Mouse (Mus musculus) neural tube, embryonic 15.5 days (tissue): ENCODE data around the gene Trim8. TPM values are rescaled to one million over a fixed set of nuclear protein-coding genes. Genes with fewer than 3 reads are reported as not detected.

ENCODE experiments used
- ATAC-seq: fragments of 200-750 bp; cut with Nextera tagmentation; 2 replicates; pipeline ENCODE4 v1.8.0; 2017; ENCODE audit warnings: mild to moderate bottlenecking, moderate TSS enrichment, moderate library complexity; ENCODE audit not compliant: low FRiP score
- H3K27ac ChIP-seq: fragments of 300-500 bp; sonication (generic); replicated peaks from 2 replicates; pipeline ENCODE4 v1.5.1; 2015; ENCODE audit warnings: mild to moderate bottlenecking, inconsistent platforms
- H3K27me3 ChIP-seq: fragments of 300-500 bp; sonication (generic); replicated peaks from 2 replicates; pipeline ENCODE4 v1.6.1; 2015; ENCODE audit warnings: inconsistent platforms
- H3K36me3 ChIP-seq: fragments of 300-500 bp; sonication (generic); 2 replicates; pipeline ENCODE4 v1.6.1; 2015; ENCODE audit warnings: inconsistent platforms
- H3K4me1 ChIP-seq: fragments of 300-500 bp; sonication (generic); 2 replicates; pipeline ENCODE4 v1.6.1; 2015; ENCODE audit warnings: inconsistent platforms
- H3K4me2 ChIP-seq: fragments of 300-500 bp; sonication (generic); 2 replicates; pipeline ENCODE4 v1.6.1; 2015; ENCODE audit warnings: inconsistent platforms, mild to moderate bottlenecking, moderate library complexity
- H3K4me3 ChIP-seq: fragments of 300-500 bp; sonication (generic); replicated peaks from 2 replicates; pipeline ENCODE4 v1.5.1; 2015; ENCODE audit warnings: mild to moderate bottlenecking, inconsistent platforms
- H3K9ac ChIP-seq: fragments of 300-500 bp; sonication (generic); replicated peaks from 2 replicates; pipeline ENCODE4 v1.6.1; 2015; ENCODE audit warnings: mild to moderate bottlenecking, inconsistent platforms
- H3K9me3 ChIP-seq: fragments of 300-500 bp; sonication (generic); replicated peaks from 2 replicates; pipeline ENCODE4 v1.6.1; 2016; ENCODE audit warnings: inconsistent platforms
- WGBS: fragments of 180-500 bp; shearing (Covaris S2); methylation state at CpG from one replicate; pipeline ENCODE4 v1.1.7; 2015; ENCODE audit warnings: mixed read lengths; 5-methylcytosine and 5-hydroxymethylcytosine counted together
- polyA plus RNA-seq: library from polyadenylated mRNA; unstranded; fragments of >200 nt; fragmentation: Nextera tagmentation; extraction: Ambion mirVana; gene quantifications from 2 replicates; pipeline ENCODE4 v1.2.1, GENCODE M21; 2015

The Trim8 gene
- 23.5 and 25.5 TPM in 2 replicates for polyA plus RNA-seq

DNA sequence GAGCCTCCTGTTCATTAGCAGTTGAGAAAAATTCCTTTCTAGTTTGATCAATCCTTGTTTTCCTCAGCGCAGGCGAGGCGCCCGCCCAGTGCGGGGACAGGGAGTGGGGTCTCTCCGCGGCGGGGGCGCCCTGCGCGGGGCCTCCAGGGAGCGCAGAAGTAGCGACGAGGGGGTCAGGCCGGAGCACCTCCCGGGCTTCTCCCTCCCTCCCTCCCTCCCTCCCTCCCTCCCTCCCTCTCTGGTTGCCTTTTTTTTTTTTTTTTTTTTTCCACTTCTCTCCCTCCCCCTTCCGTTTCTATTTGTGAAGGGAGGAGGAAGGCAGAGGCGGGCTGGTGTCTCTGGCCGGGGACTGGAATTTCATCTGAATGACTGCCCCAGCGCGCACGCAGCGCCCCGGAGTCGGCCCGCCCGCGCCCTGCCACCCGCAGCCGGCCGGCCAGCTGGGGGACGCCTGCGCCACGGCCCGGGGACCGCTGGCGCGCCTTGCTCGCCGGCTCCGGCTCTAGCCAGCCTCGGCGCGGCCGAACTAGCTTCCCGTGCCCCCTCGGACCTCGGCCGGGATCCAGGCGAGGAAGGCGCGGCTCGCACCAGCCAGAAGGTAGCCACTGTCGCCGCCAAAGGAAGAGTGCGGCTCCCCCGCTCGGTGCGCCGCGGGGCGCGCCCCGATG lies at the start of gene Trim8:
Gene Trim8 (plus strand): TSS at position 302 of the 668 bp plus-strand sequence.
- Histone ChIP-seq H3K4me1 (peaks cover 39% of the 10 kb centered on the region), H3K27ac (peak within 1 kb of the TSS; percentile 100), H3K9me3 (no peaks in the 10 kb centered on the region), H3K4me3 (peak within 1 kb of the TSS; percentile 80), H3K4me2 (peak within 1 kb of the TSS; percentile 96), H3K9ac (peak within 1 kb of the TSS; percentile 96), H3K27me3 (no peaks in the 10 kb centered on the region), H3K36me3 (0 out of 2 replicates have a peak, but pooled peaks cover 3% of the 10 kb centered on the region)
- peak; percentile 26; the same call in 1 of the 2 replicates for ATAC-seq
- WGBS = under 1% methylated on average over 57 of the region's 64 CpGs

DNA sequence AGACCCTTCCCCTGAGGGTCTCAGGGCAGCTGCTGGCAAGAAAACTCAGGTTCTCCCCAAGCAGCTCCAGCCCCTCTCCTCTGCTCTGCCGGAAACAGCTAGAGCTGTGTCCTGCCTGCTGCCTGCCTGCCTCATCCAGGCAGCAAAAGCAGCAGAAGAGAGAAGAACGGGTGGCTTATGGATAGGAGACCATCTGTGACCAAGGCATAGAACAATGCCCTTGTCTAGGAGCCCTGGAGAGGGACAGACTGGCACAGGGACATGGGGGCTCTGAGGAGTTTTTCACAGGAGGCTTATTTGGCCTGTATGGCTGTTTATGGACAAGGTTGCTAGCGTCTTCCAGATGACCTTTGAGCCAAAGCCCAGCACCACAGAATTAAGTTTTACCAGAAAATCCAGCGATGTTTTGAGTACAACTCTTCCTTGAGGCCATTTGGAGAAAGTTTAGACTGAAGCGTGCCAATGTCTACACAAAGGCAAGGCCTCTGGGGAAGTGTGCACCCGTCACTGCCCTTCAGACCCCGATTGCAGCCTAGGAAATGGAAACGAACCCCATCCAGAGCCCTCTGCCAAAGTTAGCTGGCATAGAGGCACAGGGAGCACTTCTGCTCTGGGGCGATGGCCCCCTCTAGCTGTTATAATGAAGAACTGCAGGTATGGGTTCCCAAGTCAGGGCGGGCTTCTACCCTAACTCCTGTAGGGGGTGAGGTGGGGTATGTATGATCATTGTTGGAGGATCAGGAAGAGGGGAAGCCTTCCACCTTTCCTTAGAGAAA lies 49.3 kb upstream of the Trim8 start:
- Histone ChIP-seq H3K4me2 (no peak overlapping the region), H3K4me3 (no peak overlapping the region), H3K36me3 (peaks cover 17% of the 10 kb centered on the region; the same call in 1 of the 2 replicates), H3K27ac (peak overlapping the region; percentile 19), H3K4me1 (peaks cover 53% of the 10 kb centered on the region), H3K9ac (no peak overlapping the region), H3K27me3 (no peaks in the 10 kb centered on the region), H3K9me3 (no peaks in the 10 kb centered on the region)
- ATAC-seq = no peak
- 28% methylated on average over 10 of the region's 10 CpGs for WGBS

DNA sequence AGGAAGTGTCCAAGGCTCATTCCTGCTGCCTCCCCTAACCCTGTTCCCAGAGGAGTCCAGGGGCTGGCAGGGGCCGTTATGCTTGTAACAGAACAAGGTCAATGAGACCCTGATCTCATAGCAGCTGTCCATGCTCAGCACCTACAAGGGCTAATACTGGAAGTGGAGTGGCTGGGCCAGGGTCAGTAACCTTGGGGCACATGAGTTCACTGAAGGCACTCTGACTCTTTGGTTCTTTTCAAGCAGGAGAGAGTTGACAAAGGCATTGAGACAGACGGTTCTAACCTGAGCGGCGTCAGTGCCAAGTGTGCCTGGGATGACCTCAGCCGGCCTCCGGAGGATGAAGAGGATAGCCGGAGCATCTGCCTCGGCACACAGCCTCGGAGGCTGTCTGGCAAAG lies 48.6 kb upstream of the Trim8 start:
- Histone ChIP-seq H3K9me3 (no peaks in the 10 kb centered on the region), H3K4me3 (no peak overlapping the region), H3K9ac (no peak overlapping the region), H3K4me1 (peaks cover 46% of the 10 kb centered on the region), H3K27ac (peak overlapping the region; percentile 19; the same call in 1 of the 2 replicates), H3K36me3 (peaks cover 21% of the 10 kb centered on the region; the same call in 1 of the 2 replicates), H3K27me3 (no peaks in the 10 kb centered on the region), H3K4me2 (no peak overlapping the region)
- WGBS = 86% methylated on average over 9 of the region's 9 CpGs
- no peak for ATAC-seq

DNA sequence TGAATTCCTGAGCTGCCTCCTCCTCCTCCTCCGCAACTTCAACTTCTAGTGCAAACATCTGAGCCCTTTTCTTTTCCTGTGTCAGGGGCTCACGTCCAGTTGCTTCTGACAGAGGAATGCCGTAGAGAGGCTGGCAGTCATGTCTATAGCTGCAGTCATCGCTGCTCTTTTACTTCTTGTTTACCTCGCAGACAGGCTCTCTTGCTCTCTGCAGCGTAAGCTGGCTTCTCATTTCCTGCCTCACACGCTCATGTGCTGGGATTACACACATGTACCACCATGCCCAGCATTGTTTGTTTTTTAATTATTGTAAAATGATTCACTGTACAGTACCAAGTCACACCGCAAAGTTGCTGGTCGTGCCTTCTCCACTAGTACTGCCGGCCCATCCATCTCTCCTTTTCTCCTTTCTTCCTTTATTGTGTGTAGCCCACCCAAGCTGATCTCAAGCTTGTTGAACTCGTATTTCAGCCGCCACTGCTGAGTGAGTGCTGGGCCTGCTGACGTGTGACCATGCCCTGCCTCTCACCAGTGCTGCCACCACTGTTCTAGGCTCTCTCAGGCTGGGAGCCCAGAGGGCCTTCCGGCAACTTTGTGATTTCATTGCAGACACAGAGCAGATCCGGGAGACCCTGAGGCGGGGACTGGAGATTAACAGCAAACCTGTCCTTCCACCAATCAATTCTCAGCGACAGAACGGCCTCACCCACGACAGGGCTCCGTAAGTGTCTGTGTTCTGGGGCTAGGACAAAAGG lies 47.2 kb upstream of the Trim8 start:
- ATAC-seq = no peak
- H3K36me3 ChIP-seq = peaks cover 23% of the 10 kb centered on the region
- no peak overlapping the region for H3K9ac ChIP-seq
- H3K4me1 ChIP-seq = peaks cover 40% of the 10 kb centered on the region
- H3K4me3 ChIP-seq = no peak overlapping the region
- H3K27ac ChIP-seq = peak overlapping the region; percentile 42
- H3K4me2 ChIP-seq = no peak overlapping the region
- WGBS = 68% methylated on average over 20 of the region's 20 CpGs
- H3K9me3 ChIP-seq = no peaks in the 10 kb centered on the region
- no peaks in the 10 kb centered on the region for H3K27me3 ChIP-seq

DNA sequence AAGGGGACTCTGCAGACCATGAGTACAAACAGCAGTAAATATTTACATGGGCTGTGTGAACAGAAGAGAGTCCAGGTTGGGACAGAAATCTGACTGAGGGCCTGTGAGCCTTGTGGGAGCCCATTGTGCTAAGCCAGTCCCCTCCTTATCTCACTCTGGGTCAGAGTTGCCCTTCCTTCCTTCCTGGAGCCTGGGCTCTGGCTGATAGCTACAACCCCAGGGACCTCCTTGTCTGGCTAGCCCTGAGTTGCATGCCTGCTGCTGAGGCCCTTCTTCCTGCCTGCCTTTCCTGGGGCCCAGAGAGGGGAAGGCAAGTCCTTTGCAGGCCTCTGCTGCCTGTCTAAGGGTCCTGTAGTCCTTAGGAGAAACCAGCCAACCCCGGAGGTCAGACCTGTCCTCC lies 46.5 kb upstream of the Trim8 start:
- H3K36me3 ChIP-seq = peaks cover 23% of the 10 kb centered on the region
- no peaks in the 10 kb centered on the region for H3K27me3 ChIP-seq
- H3K4me2 ChIP-seq = no peak overlapping the region
- H3K27ac ChIP-seq = peak overlapping the region; percentile 42; the same call in 1 of the 2 replicates
- H3K4me1 ChIP-seq = peaks cover 40% of the 10 kb centered on the region
- no peak for ATAC-seq
- WGBS = 75% methylated on average over 1 of the region's 1 CpGs
- H3K4me3 ChIP-seq = no peak overlapping the region
- no peak overlapping the region for H3K9ac ChIP-seq
- H3K9me3 ChIP-seq = no peaks in the 10 kb centered on the region

DNA sequence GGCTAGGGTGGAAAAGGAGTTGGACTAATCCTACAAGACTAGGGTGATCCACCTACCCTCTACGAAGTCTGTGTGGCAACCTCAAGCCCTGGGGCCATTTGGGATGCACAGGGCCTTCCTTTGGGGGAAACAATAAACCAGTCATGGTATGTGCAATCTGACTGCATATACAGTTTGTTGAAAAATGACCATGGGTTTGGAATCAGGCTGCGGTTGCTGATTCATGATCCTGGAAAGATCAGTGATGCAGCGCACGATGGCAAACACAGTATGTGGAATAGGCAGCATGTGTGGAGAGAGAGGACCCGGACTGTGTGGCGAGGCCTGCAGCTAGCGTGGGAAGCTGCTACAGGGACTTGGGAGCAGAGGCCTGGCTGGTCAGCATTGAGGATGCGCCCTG lies 45.9 kb upstream of the Trim8 start:
- Histone ChIP-seq H3K4me1 (peaks cover 40% of the 10 kb centered on the region), H3K27me3 (no peaks in the 10 kb centered on the region), H3K4me2 (no peak overlapping the region), H3K4me3 (no peak overlapping the region), H3K36me3 (peaks cover 24% of the 10 kb centered on the region), H3K27ac (peak overlapping the region; percentile 42; the same call in 1 of the 2 replicates), H3K9ac (no peak overlapping the region), H3K9me3 (no peaks in the 10 kb centered on the region)
- ATAC-seq = no peak
- 96% methylated on average over 8 of the region's 8 CpGs for WGBS

DNA sequence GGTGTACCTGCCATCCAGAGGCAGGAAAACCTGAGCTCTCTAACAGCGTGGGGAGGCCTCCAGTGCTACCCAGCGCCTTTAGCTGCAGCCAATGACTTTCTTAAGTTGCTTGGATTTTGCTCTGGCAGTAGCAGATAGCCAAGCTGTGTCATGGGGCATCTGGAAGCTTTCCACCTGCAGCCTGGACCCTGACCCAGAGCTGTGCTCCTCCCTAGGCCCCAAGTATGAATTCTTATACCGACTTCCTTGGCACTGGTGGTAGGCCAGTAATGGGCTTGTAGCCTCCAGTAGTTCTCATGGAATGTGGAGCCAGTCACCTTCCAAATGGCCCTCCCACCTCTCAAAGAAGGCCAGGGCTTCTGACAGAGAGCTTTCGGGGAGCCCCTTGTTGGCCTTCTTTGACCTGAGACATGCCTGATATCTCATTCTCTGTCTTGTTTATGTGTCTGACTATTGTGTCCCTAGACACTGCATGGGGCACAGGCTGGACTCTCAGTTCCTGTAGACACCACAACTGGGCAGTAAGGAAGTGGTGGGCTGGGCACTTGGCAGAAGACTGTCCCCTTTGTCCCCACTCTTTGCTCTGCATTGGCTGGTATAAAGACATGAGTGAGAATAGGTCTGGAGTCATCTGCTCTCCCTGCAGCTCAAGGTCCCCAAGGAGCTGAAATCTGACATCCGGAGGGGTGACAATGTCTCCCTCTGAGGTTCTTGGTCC lies 45.3 kb upstream of the Trim8 start:
- Histone ChIP-seq H3K27ac (peak overlapping the region; percentile 42), H3K4me3 (no peak overlapping the region), H3K4me2 (no peak overlapping the region), H3K36me3 (peaks cover 23% of the 10 kb centered on the region), H3K4me1 (peaks cover 40% of the 10 kb centered on the region), H3K27me3 (no peaks in the 10 kb centered on the region), H3K9ac (no peak overlapping the region), H3K9me3 (no peaks in the 10 kb centered on the region)
- no peak for ATAC-seq
- 91% methylated on average over 5 of the region's 5 CpGs for WGBS

DNA sequence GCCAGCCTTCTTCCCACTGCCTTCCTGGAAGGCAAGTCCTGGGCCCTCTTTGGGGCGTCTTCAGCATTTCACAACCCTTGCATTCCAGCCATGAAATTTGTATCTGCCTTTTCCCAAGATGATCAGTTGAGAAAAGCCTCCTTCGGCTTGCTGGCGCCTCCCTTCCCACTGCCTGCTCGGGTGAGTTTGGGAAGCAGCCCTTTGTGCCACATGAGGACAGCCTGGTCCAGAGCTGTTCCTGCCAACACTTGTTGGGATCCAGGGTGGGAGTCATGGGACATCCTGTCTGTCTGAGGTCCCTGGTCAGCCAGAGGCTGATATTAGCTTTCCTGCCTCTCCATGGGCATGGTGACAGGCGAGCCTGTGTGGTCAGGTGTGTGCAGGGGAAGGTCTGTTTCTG lies 43.7 kb upstream of the Trim8 start:
- Histone ChIP-seq H3K27me3 (no peaks in the 10 kb centered on the region), H3K27ac (no peak overlapping the region), H3K9ac (no peak overlapping the region), H3K4me3 (no peak overlapping the region), H3K36me3 (peaks cover 23% of the 10 kb centered on the region), H3K4me1 (peaks cover 26% of the 10 kb centered on the region), H3K4me2 (no peak overlapping the region), H3K9me3 (no peaks in the 10 kb centered on the region)
- 88% methylated on average over 5 of the region's 5 CpGs for WGBS
- ATAC-seq = no peak

DNA sequence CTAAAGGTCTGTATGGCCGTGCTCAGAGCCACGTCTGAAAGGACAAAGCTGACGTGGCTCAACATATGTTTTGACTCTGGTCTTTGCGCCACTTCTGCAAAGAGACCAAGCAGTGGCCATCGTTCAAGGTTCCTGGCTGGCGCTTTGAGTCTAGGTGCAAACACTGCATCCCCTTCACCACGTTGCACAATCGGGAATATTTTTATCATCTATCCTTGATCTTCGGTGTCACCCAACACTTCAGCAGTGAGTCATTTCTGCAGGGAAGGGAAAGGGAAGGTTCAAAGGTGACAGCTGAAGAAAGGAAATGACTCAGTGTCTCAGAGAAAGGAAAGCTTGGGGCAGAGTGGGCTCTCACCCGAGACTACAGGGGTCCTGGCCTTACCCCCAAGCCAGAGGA lies 42.2 kb upstream of the Trim8 start:
- 90% methylated on average over 10 of the region's 10 CpGs for WGBS
- ATAC-seq = no peak
- peaks cover 28% of the 10 kb centered on the region for H3K36me3 ChIP-seq

DNA sequence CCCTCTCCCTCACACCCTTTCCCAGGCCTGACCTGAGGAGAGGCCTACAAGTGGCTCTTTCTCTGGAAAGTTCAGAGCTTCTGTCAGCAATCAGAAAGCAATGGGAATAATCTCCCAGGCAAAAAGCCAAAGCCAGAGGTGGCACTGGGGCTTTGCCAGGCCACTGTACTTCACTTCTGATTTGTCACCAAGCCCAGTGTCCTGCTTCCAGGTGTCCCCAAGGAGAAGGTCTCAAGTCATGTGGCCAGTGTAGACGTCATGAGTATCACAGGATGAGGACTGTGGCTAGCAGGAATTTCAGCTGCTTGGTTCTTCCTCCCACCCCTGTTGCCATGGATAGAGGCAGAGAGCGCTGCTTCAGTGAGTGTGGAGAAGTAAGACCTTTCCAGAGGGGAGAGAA lies 41.6 kb upstream of the Trim8 start:
- H3K27me3 ChIP-seq = no peaks in the 10 kb centered on the region
- H3K36me3 ChIP-seq = peaks cover 25% of the 10 kb centered on the region
- H3K27ac ChIP-seq = no peak overlapping the region
- H3K9ac ChIP-seq = no peak overlapping the region
- peaks cover 18% of the 10 kb centered on the region for H3K4me1 ChIP-seq
- H3K9me3 ChIP-seq = no peaks in the 10 kb centered on the region
- no peak overlapping the region for H3K4me2 ChIP-seq
- WGBS = 91% methylated on average over 2 of the region's 2 CpGs
- no peak for ATAC-seq
- H3K4me3 ChIP-seq = no peak overlapping the region

More for the DNA sequence above, 42.2 kb upstream of the Trim8 start:
- Histone ChIP-seq H3K9ac (no peak overlapping the region), H3K4me3 (no peak overlapping the region), H3K9me3 (no peaks in the 10 kb centered on the region), H3K27me3 (no peaks in the 10 kb centered on the region), H3K4me1 (peaks cover 22% of the 10 kb centered on the region), H3K27ac (no peak overlapping the region), H3K4me2 (no peak overlapping the region)

DNA sequence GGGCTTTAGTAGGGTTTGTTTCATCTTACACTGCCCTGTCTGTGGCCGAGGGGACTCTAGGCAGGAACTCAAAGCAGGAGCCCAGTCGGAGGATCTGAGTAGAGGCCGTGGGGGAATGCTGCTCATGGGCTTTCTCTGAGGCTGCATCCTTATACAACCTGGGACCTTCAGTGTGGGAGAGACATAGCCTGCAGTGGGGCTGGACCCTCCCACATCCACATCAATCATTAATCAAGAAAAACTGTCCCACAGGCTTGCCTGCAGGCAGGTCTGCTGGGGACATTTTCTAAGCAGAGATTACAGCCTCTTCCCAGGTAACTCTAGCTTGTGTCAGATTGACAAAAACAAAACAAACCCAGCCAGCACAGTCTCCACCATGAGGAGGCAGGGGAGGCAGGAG lies 38.9 kb upstream of the Trim8 start:
- Histone ChIP-seq H3K4me3 (no peak overlapping the region), H3K4me2 (no peak overlapping the region), H3K27me3 (no peaks in the 10 kb centered on the region), H3K9ac (no peak overlapping the region), H3K36me3 (peaks cover 12% of the 10 kb centered on the region), H3K4me1 (no peaks in the 10 kb centered on the region), H3K9me3 (no peaks in the 10 kb centered on the region), H3K27ac (no peak overlapping the region)
- WGBS = 91% methylated on average over 3 of the region's 3 CpGs
- no peak for ATAC-seq
